In the genomic region with DNA sequence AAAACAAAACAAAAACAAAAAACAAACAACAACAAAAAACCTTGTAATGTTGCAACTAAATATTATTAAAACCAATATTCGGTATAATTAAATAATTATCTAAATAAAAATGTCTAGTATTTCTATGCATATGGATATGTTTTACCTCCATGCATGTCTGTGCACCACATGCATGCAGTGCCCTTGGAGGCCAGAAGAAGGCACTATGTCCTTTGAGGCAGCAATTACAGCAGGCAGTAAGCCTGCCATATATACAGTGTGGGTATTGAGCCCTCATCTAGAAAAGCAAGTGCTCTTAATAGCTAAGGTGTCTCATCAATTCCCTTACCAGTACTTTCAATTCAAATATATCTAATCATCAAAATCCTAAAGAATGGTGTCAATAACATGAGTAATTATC, we compare ENCODE assay signal across 15 mouse cellular contexts. TPM values are rescaled to one million over a fixed set of nuclear protein-coding genes. Genes with fewer than 3 reads are reported as not detected.
DNase-seq lines count a peak whose midpoint lies in the region; ATAC-seq and TF ChIP-seq lines count a peak whose summit lies in the region.
"Had no signal": no experiment of that assay in that cellular context is flagged by ENCODE, and none has a peak within 500 bp of the region (broad histone marks: within the 10 kb centered on the region; RNA-seq: fewer than 3 reads in every experiment).

No protein-coding gene starts in this region.

- no peak for TF ChIP-seq POLR2A in brain, embryonic 14.5 days (IDR thresholded peaks at IDR 0.05; ENCODE audit: borderline replicate concordance, extremely low read depth, insufficient read depth, insufficient read length, poor library complexity, severe bottlenecking)

- no peak overlapping the region for H3K9ac ChIP-seq in hindbrain, postnatal 0 days (replicated peaks; ENCODE audit: low read length)
- no peak overlapping the region for H3K9ac ChIP-seq in hindbrain, embryonic 11.5 days (ENCODE audit: low read depth, low read length)
- H3K9ac ChIP-seq: lung, embryonic 15.5 days; midbrain, embryonic 12.5 days; neural tube, embryonic 12.5 days had no signal

- H3K4me1 ChIP-seq in hindbrain, postnatal 0 days (ENCODE audit: insufficient read depth, low read length) = no peaks in the 10 kb centered on the region
- no peaks in the 10 kb centered on the region for H3K4me1 ChIP-seq in hindbrain, embryonic 11.5 days (replicated peaks; ENCODE audit: control insufficient read depth, insufficient read depth, low read length)
- H3K4me1 ChIP-seq: lung, embryonic 15.5 days; midbrain, embryonic 12.5 days; neural tube, embryonic 12.5 days had no signal

- ATAC-seq in hindbrain, postnatal 0 days = no peak
- no peak for ATAC-seq in hindbrain, embryonic 11.5 days (ENCODE audit: low FRiP score)
- ATAC-seq: hindbrain, embryonic 16.5 days had no signal

- no peak for DNase-seq in hindbrain, postnatal 0 days (ENCODE audit: low spot score)
- no peak for DNase-seq in hindbrain, embryonic 11.5 days (ENCODE audit: low spot score)
- peak; percentile 6 for DNase-seq in retina, postnatal 1 day
- DNase-seq in retina, embryonic 14.5 days (ENCODE audit: low spot score) = no peak
- DNase-seq in brain, embryonic 14.5 days (ENCODE audit: low read depth) = no peak
- peak; percentile 19 to 23 for DNase-seq in thymus, postnatal 36 days
- DNase-seq in Muller cell, postnatal 12 days (ENCODE audit: inconsistent ontology term) = no peak
- DNase-seq in spleen, adult 12 weeks (ENCODE audit: low spot score) = no peak
- DNase-seq: adrenal gland, adult 8-10 months had no signal

- no peak overlapping the region for H3K4me2 ChIP-seq in hindbrain, postnatal 0 days (ENCODE audit: low read depth, low read length)
- H3K4me2 ChIP-seq in hindbrain, embryonic 11.5 days (replicated peaks; ENCODE audit: low read depth, low read length) = no peak overlapping the region
- H3K4me2 ChIP-seq: heart, embryonic 11.5 days; lung, embryonic 15.5 days; midbrain, embryonic 12.5 days; neural tube, embryonic 12.5 days had no signal

- H3K36me3 ChIP-seq in hindbrain, postnatal 0 days (ENCODE audit: insufficient read depth, low read length) = no peaks in the 10 kb centered on the region; the same call in 1 of the 2 replicates
- H3K36me3 ChIP-seq in hindbrain, embryonic 11.5 days (ENCODE audit: control insufficient read depth, insufficient read depth, low read length) = no peaks in the 10 kb centered on the region

- H3K27ac ChIP-seq in hindbrain, postnatal 0 days = no peak overlapping the region
- no peak overlapping the region for H3K27ac ChIP-seq in hindbrain, embryonic 11.5 days (ENCODE audit: low read depth, low read length)
- H3K27ac ChIP-seq: lung, embryonic 15.5 days; midbrain, embryonic 12.5 days; neural tube, embryonic 12.5 days had no signal

- H3K4me3 ChIP-seq in hindbrain, postnatal 0 days (ENCODE audit: low read length) = no peak overlapping the region
- H3K4me3 ChIP-seq in hindbrain, embryonic 11.5 days (ENCODE audit: low read depth, low read length) = no peak overlapping the region
- H3K4me3 ChIP-seq: lung, embryonic 15.5 days; midbrain, embryonic 12.5 days; neural tube, embryonic 12.5 days had no signal

- 98% methylated on average over 1 of the region's 1 CpGs for WGBS in hindbrain, postnatal 0 days
- 100% methylated on average over 1 of the region's 1 CpGs for WGBS in hindbrain, embryonic 11.5 days

- peak; percentile 22; the same call in 1 of the 2 replicates for TF ChIP-seq CTCF in hindbrain, postnatal 0 days (IDR thresholded peaks at IDR 0.05; ENCODE audit: low read depth)
- peak; percentile 11; the same call in 1 of the 2 replicates for TF ChIP-seq CTCF in brain, embryonic 14.5 days (IDR thresholded peaks at IDR 0.05; ENCODE audit: borderline replicate concordance, extremely low read depth, insufficient read depth, insufficient read length)

- no peaks in the 10 kb centered on the region for H3K27me3 ChIP-seq in hindbrain, postnatal 0 days (ENCODE audit: insufficient read depth, low read length)
- no peaks in the 10 kb centered on the region for H3K27me3 ChIP-seq in hindbrain, embryonic 11.5 days (ENCODE audit: control insufficient read depth, insufficient read depth, low read length)
- H3K27me3 ChIP-seq: lung, embryonic 15.5 days; midbrain, embryonic 12.5 days; neural tube, embryonic 12.5 days had no signal

- H3K9me3 ChIP-seq in hindbrain, postnatal 0 days (ENCODE audit: low read length) = no peaks in the 10 kb centered on the region
- H3K9me3 ChIP-seq in hindbrain, embryonic 11.5 days (ENCODE audit: control insufficient read depth, low read length) = no peaks in the 10 kb centered on the region
- H3K9me3 ChIP-seq: G1E; lung, embryonic 15.5 days; midbrain, embryonic 12.5 days; neural tube, embryonic 12.5 days had no signal

RNA-seq across cellular contexts. Expression of a gene that starts 37.9 kb away (rescaled TPM):
- total RNA-seq in hindbrain, postnatal 0 days (2014; rRNA removed) = 42.0 and 45.1 TPM in 2 replicates
- 32.8 and 34.5 TPM in 2 replicates for polyA plus RNA-seq in hindbrain, postnatal 0 days (2015; fragmentation: Nextera tagmentation; extraction: Ambion mirVana)
- polyA plus RNA-seq in hindbrain, embryonic 11.5 days (2014; fragmentation: Nextera tagmentation; extraction: Ambion mirVana) = 62.0 and 62.4 TPM in 2 replicates
- 46.8 and 54.6 TPM in 2 replicates for polyA plus RNA-seq in brain, embryonic 14.5 days (2012; rRNA removed)

Comparison
In these comparisons a context has a peak if more than half of its experiments do, and no peak if none do; other contexts are left out.
1. DNase-seq: peak in retina, postnatal 1 day (single experiment) and thymus, postnatal 36 days (2 of 2); none in hindbrain, postnatal 0 days (single experiment), hindbrain, embryonic 11.5 days (single experiment), retina, embryonic 14.5 days (single experiment), brain, embryonic 14.5 days (single experiment), Muller cell, postnatal 12 days (single experiment) and spleen, adult 12 weeks (single experiment).